Mouse (Mus musculus) kidney, postnatal 4 days (tissue): Measurements from ENCODE around the gene Csta1.

ENCODE experiments used
- DNase-seq, 2 experiments: peaks; one replicate each; pipeline ENCODE4 v3.0.0; 2021; ENCODE audit warnings: mixed read lengths in 2 of 2

Gene Csta1

DNA sequence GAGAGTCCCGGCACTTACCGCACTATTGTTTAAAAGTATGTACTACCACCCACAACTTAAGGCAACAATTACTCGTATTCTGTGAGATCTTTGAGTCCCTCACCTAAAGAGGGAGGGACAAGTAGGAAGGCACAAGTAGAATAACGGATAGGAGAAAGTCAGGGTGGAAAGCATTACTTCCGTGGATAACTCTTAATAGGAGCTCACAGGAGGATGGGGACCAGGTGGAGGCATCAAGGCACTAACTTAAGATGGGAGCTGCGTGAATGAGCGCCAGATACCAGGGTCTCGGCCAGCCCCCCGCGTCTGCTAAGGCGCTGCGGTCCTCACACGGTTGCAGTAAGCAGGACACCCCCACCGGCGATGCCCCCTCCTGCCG lies 60.0 kb downstream of the Csta1 start:
- no peak for DNase-seq
